Mouse (Mus musculus): ENCODE results near the gene Srsf6.
A peak's percentile ranks its signal among the peaks of the same experiment; 100 is the strongest.

Gene Srsf6

DNA sequence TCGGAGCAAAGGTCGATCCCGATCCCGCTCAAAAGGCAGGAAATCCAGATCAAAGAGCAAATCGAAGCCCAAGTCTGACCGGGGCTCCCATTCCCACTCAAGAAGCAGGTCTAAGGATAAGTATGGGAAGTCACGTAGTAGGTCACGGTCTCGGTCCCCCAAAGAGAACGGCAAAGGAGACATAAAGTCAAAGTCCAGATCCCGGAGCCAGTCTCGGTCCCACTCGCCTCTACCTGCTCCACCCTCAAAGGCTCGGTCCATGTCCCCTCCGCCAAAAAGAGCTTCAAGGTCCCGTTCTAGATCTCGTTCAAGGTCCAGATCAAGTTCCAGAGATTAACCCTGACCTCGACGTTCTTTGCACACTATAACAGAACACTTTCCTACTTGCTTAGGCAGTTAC is 3.1 kb downstream of the Srsf6 start:
- no peak for DNase-seq

DNA sequence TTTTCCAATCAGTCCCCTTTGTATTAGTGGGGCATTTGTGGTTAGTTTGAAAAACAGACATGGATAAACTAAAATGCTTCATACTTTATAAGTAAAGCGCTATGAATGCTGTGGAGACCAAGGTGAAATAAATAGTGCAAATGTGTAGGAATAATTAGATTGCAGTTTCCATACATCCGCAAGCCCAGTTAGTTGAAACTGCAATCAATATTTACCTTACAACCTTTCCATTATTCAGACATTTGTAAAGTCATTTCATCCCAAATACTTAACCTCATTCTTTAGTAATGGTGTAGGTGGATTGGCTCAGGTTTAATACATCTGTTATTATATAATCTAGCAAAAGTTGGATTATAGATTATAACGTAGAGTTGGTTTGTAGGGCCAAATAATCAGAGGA is 4.4 kb downstream of the Srsf6 start:
- DNase-seq: no peak

GRCm38 (mm10) chr2:162939562-162939961 is 8.2 kb downstream of the Srsf6 start:
- no peak for DNase-seq

DNA sequence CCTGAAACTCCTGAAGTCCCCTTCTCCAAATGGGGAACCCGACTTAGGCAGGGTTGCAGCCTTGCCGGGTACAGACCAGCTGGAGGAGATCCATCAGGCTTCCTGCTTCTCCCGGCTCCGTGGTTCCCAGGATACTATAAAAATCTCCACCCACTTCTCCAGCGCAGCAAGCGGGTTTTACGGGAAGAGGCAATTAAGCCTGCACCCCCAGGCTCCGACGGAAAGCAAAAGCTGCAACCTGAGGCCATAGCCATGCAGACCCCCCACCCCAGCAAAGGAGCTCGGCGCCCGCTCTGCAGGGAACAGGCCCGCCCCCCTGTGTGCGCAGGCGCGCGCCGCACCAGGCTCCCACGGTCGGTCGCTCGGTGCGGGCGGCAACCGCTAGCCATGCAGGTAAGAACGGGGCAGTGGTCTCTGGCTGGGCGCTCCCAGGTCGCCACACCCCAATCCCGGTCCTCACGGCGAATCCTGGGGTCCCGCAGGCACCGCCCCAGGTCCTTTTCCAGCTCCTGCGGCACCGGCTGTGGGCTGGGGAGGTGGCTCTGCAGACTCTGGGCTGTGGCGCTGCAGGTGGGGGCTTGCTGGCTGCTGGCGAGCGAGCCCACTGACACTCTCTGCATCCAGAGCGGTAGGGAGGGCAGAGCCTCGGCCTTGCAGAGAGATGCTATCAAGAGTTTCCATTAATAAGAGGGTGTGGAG is 12.0 kb downstream of the Srsf6 start, which contains the start of gene L3mbtl1:
Gene L3mbtl1, plus strand, starts transcription at position 325 of the 699 bp plus-strand sequence.
- DNase-seq: no peak

DNA sequence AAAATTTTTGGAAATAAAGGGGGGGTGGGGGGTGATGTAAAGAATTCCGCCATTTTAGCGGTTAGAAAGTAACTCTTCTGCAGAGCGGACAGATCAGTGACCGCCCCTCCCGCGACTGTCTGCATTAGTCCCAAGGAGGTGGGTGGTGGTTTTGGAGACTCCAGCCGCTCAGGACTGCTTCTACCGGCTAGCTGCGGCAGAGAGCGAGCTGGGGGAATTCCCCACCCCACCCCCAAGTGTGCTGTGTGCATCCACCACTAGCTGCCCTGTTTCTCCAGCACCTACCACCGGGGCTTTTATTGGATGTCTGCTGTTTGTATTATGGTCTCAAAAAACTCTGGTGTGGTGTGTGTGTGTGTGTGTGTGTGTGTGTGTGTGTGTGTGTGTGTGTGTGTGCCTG is 12.6 kb downstream of the Srsf6 start:
- no peak for DNase-seq

DNA sequence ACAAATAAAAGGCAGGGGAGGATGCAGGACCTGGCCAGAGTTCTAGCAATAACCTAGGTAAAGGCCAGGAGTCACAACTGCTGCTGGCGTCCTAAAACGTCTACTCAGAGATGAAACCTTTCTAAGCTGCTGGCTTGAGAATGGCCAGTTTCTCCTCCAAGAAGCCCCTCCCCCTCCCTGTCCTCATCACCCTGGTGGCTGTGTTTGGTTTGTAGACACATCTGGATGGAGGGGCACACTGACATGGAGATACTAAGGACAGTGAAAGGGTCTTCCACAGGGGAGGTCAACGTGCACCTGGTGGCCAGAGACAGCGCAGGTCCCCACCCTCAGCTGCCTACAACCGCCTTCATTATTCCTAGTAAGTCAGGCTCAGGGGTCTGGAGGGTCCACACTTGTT is 15.6 kb downstream of the Srsf6 start:
- no peak for DNase-seq

GRCm38 (mm10) chr2:162947736-162948135 is 16.4 kb downstream of the Srsf6 start:
- DNase-seq: peak; percentile 25 to 50

- no peak for DNase-seq
Measured at GRCm38 (mm10) chr2:162948221-162948620, 16.9 kb downstream of the Srsf6 start.

- DNase-seq: no peak
Measured at GRCm38 (mm10) chr2:162950776-162951175, 19.4 kb downstream of the Srsf6 start.

GRCm38 (mm10) chr2:162956843-162957242 is 25.5 kb downstream of the Srsf6 start:
- DNase-seq: no peak

GRCm38 (mm10) chr2:162961321-162961720 is 30.0 kb downstream of the Srsf6 start:
- DNase-seq: no peak

GRCm38 (mm10) chr2:162966734-162967133 is 35.4 kb downstream of the Srsf6 start:
- DNase-seq: no peak

GRCm38 (mm10) chr2:162968357-162968756 is 37.0 kb downstream of the Srsf6 start:
- DNase-seq: peak in 1 of 2 experiments; percentile 39

DNA sequence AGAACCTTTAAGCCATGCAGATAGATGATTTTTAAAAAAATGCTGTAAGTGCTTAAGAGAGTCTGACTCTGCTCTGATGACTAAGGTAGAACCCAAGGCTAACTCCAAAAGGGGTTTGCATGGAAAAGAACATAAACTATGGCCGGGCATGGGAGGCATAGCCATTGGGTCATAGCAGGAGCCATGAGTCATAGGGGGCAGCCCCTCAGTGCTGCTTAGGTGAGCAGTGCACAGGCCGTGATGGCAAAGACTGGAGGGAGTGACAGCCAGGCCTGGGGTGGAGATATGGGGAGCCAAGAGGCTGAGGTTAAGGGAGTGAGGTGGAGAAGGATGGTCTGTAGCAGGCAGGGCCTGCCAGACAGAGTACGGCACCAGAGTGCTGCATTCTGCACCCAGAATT is 37.8 kb downstream of the Srsf6 start:
- DNase-seq: no peak

- DNase-seq: no peak
Measured at GRCm38 (mm10) chr2:162970896-162971295, 39.6 kb downstream of the Srsf6 start.

- DNase-seq: no peak
Measured at GRCm38 (mm10) chr2:162972752-162973151, 41.4 kb downstream of the Srsf6 start.

DNA sequence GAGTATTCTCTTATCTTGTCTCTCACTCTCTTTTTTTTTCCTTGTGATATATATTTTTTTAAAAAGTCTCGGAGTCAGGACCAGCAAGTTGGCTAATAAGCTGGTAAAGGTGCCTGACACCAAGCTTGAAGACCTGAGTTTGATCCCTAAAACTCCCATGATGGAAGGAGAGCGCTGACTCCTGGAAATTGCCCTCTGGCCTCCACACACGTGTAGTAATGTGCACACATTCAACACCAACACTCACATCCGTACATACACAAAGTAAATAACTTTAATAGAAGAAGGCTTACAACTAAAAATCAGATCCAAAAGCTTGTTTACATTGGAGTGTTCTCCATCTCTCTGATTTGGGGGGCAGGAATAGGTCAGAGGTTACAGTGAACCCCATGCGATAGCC is 41.9 kb downstream of the Srsf6 start:
- no peak for DNase-seq

- DNase-seq: peak in 1 of 2 experiments; percentile 21
Measured at GRCm38 (mm10) chr2:162973637-162974036, 42.3 kb downstream of the Srsf6 start.

DNA sequence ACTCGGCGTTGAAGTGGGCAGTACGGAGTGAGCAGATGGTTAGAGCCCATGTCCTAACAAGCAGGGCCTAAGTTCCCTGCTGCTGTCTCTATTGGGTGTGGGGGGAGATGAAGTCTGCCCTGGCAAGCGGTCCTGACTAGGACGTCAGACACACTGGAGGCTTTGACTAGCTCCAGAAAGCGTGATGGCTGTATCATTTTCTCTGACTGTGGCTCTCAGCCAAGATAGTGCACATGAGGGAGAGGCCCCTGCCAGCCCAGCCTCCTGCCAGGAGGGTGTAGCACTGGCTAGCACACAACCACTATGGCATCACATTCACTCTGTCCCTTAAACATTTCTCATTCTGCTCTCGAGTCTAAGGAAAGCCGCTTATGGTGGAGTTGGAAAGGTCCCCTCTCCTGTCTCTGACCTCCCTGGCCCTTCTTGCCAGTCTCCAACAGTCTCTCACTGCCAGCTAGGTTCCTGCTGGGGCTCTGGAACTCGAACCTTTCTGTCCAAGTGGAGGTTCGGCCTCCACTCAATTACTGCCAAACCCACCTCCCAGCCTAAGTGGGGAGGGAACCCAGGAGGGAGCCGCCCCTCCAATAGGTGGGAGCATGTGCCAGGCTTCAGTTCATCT is 43.9 kb downstream of the Srsf6 start:
- DNase-seq: no peak

DNA sequence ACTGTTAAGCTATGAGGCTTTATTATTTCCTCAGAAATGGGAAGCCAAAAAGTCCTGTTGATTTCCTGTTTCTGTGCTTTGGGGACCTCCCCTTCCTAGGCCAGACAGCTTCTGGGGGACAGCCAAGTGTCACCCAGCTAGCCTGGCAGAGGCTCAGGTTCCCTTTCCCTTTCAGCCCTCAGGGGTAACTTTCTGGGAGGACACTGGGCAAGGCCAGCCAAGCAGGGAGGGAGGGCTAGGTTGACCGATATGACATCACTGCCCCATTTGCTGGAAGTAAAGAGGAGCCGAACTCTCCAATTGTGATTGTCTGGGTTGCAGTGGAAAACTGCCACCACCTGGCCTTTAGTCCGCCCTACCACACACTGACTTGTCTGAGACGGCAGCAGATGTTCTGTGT is 44.7 kb downstream of the Srsf6 start:
- peak; percentile 70 to 76 for DNase-seq

GRCm38 (mm10) chr2:162984381-162984780 is 53.1 kb downstream of the Srsf6 start:
- no peak for DNase-seq

GRCm38 (mm10) chr2:162985923-162986322 is 54.6 kb downstream of the Srsf6 start:
- peak; percentile 46 to 66 for DNase-seq
